Mouse (Mus musculus): ENCODE measurements around the gene Decr2. TPM values are rescaled to one million over a fixed set of nuclear protein-coding genes. Genes with fewer than 3 reads are reported as not detected.

The Decr2 gene
- polyA plus RNA-seq, 1 experiment from 2014 or later, result 40.6 TPM

Other genes with a start within 250 kb of the Decr2 start
- gene Gm20683, start 248.6 kb downstream of the Decr2 start, polyA plus RNA-seq (2015; fragmentation: Nextera tagmentation; extraction: Ambion mirVana), result 13.8 and 14.0 TPM in 2 replicates
- gene Rhot2, start 245.5 kb downstream of the Decr2 start, polyA plus RNA-seq (2015; fragmentation: Nextera tagmentation; extraction: Ambion mirVana), result 15.1 and 16.6 TPM in 2 replicates
- 19.0 and 19.9 TPM in 2 replicates for gene Wdr90, start 228.8 kb downstream of the Decr2 start, polyA plus RNA-seq (2015; fragmentation: Nextera tagmentation; extraction: Ambion mirVana)
- gene Mcrip2, start 221.6 kb downstream of the Decr2 start, polyA plus RNA-seq (2015; fragmentation: Nextera tagmentation; extraction: Ambion mirVana), result 27.0 and 28.4 TPM in 2 replicates
- gene Mettl26, start 215.3 kb downstream of the Decr2 start, polyA plus RNA-seq (2015; fragmentation: Nextera tagmentation; extraction: Ambion mirVana), result 58.7 and 64.1 TPM in 2 replicates
- gene Wfikkn1, start 209.5 kb downstream of the Decr2 start, polyA plus RNA-seq (2015; fragmentation: Nextera tagmentation; extraction: Ambion mirVana), result 0.39 and 0.44 TPM in 2 replicates
- 49.3 and 55.0 TPM in 2 replicates for gene Rab40c, start 170.6 kb downstream of the Decr2 start, polyA plus RNA-seq (2015; fragmentation: Nextera tagmentation; extraction: Ambion mirVana)
- 73.9 and 77.2 TPM in 2 replicates for gene Pigq, start 145.4 kb downstream of the Decr2 start, polyA plus RNA-seq (2015; fragmentation: Nextera tagmentation; extraction: Ambion mirVana)
- 0.30 and 0.91 TPM in 2 replicates for gene Nhlrc4, start 145.4 kb downstream of the Decr2 start, polyA plus RNA-seq (2015; fragmentation: Nextera tagmentation; extraction: Ambion mirVana)
- gene A930017K11Rik, start 137.8 kb downstream of the Decr2 start, polyA plus RNA-seq (2015; fragmentation: Nextera tagmentation; extraction: Ambion mirVana), result 2.7 and 5.4 TPM in 2 replicates
- gene Capn15, start 104.5 kb downstream of the Decr2 start, polyA plus RNA-seq (2015; fragmentation: Nextera tagmentation; extraction: Ambion mirVana), result 20.2 and 27.6 TPM in 2 replicates
- gene Rab11fip3, start 20.8 kb downstream of the Decr2 start, polyA plus RNA-seq (2015; fragmentation: Nextera tagmentation; extraction: Ambion mirVana), result 27.2 and 31.0 TPM in 2 replicates
- gene Nme4, start 5.3 kb upstream of the Decr2 start, polyA plus RNA-seq (2015; fragmentation: Nextera tagmentation; extraction: Ambion mirVana), result 24.3 and 25.1 TPM in 2 replicates
- gene Tmem8, start 23.0 kb upstream of the Decr2 start, polyA plus RNA-seq (2015; fragmentation: Nextera tagmentation; extraction: Ambion mirVana), result 4.5 and 4.8 TPM in 2 replicates
- gene Mrpl28, start 33.2 kb upstream of the Decr2 start, polyA plus RNA-seq (2015; fragmentation: Nextera tagmentation; extraction: Ambion mirVana), result 183 and 184 TPM in 2 replicates
- 15.5 and 15.8 TPM in 2 replicates for gene Axin1, start 48.4 kb upstream of the Decr2 start, polyA plus RNA-seq (2015; fragmentation: Nextera tagmentation; extraction: Ambion mirVana)
- 0.13 and 0.38 TPM in 2 replicates for gene Pdia2, start 108.8 kb upstream of the Decr2 start, polyA plus RNA-seq (2015; fragmentation: Nextera tagmentation; extraction: Ambion mirVana)
- 18.7 TPM in 2 replicates for gene Rgs11, start 112.6 kb upstream of the Decr2 start, polyA plus RNA-seq (2015; fragmentation: Nextera tagmentation; extraction: Ambion mirVana)
- 193 and 206 TPM in 2 replicates for gene Arhgdig, start 117.4 kb upstream of the Decr2 start, polyA plus RNA-seq (2015; fragmentation: Nextera tagmentation; extraction: Ambion mirVana)
- gene Fam234a, start 153.9 kb upstream of the Decr2 start, polyA plus RNA-seq (2015; fragmentation: Nextera tagmentation; extraction: Ambion mirVana), result 34.2 and 35.6 TPM in 2 replicates
- gene Luc7l, start 162.6 kb upstream of the Decr2 start, polyA plus RNA-seq (2015; fragmentation: Nextera tagmentation; extraction: Ambion mirVana), result 99.8 and 104 TPM in 2 replicates